Mouse (Mus musculus): ENCODE results near the gene Bbs2.

Gene Bbs2

GRCm38 (mm10) chr8:94110526-94111177, 11.9 kb upstream of the Bbs2 start:
- POLR2A ChIA-PET, result interaction anchor here (0.8 to 2.1 kb wide), 9 partner anchors 9 to 251 kb away, joined by 3 to 7 read pairs (median 3); partner anchors contain the start of gene Bbs2 (in 2 of the 4)

DNA sequence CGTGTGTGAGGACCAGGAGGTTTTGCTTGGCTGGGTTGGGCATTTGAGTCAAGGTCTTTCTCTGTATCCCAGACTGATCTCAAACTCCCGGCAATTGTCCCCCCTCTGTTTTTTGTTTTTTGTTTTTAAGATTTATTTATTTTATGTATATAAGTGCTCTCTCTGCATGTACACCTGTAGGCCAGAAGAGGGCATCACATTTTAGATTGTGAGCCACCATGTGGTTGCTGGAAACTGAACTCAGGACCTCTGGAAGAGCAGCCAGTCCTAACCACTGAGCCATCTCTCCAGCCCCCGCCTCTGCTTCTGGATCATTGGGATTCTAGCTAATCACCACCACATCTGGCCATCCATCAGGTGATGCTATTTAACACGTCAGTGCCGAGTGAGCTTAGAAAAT, 11.1 kb upstream of the Bbs2 start:
- CTCF ChIA-PET, result interaction anchor here (0.5 to 2.6 kb wide), 13 partner anchors 9 to 664 kb away, joined by 3 to 16 read pairs (median 4); partner anchors contain the start of gene Bbs2 (in 1 of the 4)
- POLR2A ChIA-PET, result interaction anchor here in 2 of 4 experiments (0.6 to 2.1 kb wide), 9 partner anchors 12 to 264 kb away, joined by 3 to 7 read pairs (median 4); partner anchors contain the start of genes Bbs2 (in 1 of the 2) and Mt2 (in 1 of the 2)

More at GRCm38 (mm10) chr8:94110526-94111177, 11.9 kb upstream of the Bbs2 start:
- CTCF ChIA-PET, result interaction anchor here (0.5 to 2.6 kb wide), 12 partner anchors 8 to 663 kb away, joined by 3 to 16 read pairs (median 4); partner anchors contain the start of gene Bbs2 (in 1 of the 4)

DNA sequence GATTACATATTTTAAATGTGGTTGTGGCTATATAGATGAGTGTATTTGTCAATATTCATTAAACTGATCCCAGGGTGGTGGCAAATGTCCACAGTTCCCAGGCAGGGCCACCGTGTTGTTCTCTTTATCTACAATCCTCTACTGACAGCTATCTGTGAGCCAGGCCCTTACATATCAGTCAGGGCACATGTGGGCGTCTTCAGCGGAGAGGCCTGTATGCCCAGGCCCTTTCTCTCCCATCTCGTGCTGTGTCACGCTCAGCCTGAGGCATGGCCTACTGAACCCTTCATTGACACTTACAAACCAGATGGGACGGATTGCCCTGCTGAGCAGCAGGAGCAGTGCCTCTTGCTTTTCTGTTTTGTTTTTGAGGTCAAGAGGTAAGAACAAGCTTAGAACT, 10.7 kb upstream of the Bbs2 start:
- POLR2A ChIA-PET, result interaction anchor here in 2 of 4 experiments (0.6 to 2.2 kb wide), 10 partner anchors 11 to 265 kb away, joined by 3 to 12 read pairs (median 4); partner anchors contain the start of genes Bbs2 (in 2 of the 2) and Mt2 (in 1 of the 2)
- CTCF ChIA-PET, result interaction anchor here in 3 of 4 experiments (0.7 to 2.6 kb wide), 10 partner anchors 11 to 96 kb away, joined by 3 to 16 read pairs (median 6); partner anchors contain the start of gene Bbs2 (in 1 of the 3)

GRCm38 (mm10) chr8:94107871-94108270, 9.1 kb upstream of the Bbs2 start:
- POLR2A ChIA-PET, result interaction anchor here in 2 of 4 experiments (0.9 to 2.2 kb wide), 5 partner anchors 9 to 279 kb away, joined by 3 to 12 read pairs (median 3); partner anchors contain the start of genes Bbs2 (in 1 of the 2), Mt2 (in 1 of the 2) and Nup93 (in 1 of the 2)
- CTCF ChIA-PET, result no interaction called here

- CTCF ChIA-PET, result interaction anchor here (0.6 to 1.9 kb wide), 12 partner anchors 9 to 120 kb away, joined by 3 to 12 read pairs (median 4); no protein-coding TSS in a partner anchor
- POLR2A ChIA-PET, result interaction anchor here in 3 of 4 experiments (0.8 to 1.4 kb wide), 8 partner anchors 9 to 89 kb away, joined by 3 to 4 read pairs (median 3); partner anchors contain the start of genes Mt1 (in 2 of the 3) and Mt2 (in 1 of the 3)
Observed at GRCm38 (mm10) chr8:94104146-94104545, 5.4 kb upstream of the Bbs2 start.

- CTCF ChIA-PET, result interaction anchor here (0.5 to 1.6 kb wide), 9 partner anchors 14 to 1709 kb away, joined by 3 to 9 read pairs (median 4); partner anchors contain the start of gene Nup93 (in 1 of the 4)
- POLR2A ChIA-PET, result interaction anchor here (0.5 to 4.3 kb wide), 52 partner anchors 9 to 600 kb away, joined by 3 to 43 read pairs (median 4); partner anchors contain the start of genes Nup93 (in 4 of the 4), Fam192a (in 2 of the 4), Mt2 (in 2 of the 4) and Rspry1 (in 2 of the 4)
Observed at GRCm38 (mm10) chr8:94098996-94099395, 268 bp upstream of the Bbs2 start.

- POLR2A ChIA-PET, result interaction anchor here in 2 of 4 experiments (1.0 to 3.7 kb wide), 5 partner anchors 31 to 120 kb away, joined by 3 to 16 read pairs (median 4); partner anchors contain the start of genes Mt2 (in 1 of the 2) and Nup93 (in 1 of the 2)
- CTCF ChIA-PET, result interaction anchor here in 3 of 4 experiments (0.7 to 1.3 kb wide), 3 partner anchors 92 to 111 kb away, joined by 3 to 4 read pairs (median 3); no protein-coding TSS in a partner anchor
Observed at GRCm38 (mm10) chr8:94094281-94094680, 4.4 kb downstream of the Bbs2 start.

DNA sequence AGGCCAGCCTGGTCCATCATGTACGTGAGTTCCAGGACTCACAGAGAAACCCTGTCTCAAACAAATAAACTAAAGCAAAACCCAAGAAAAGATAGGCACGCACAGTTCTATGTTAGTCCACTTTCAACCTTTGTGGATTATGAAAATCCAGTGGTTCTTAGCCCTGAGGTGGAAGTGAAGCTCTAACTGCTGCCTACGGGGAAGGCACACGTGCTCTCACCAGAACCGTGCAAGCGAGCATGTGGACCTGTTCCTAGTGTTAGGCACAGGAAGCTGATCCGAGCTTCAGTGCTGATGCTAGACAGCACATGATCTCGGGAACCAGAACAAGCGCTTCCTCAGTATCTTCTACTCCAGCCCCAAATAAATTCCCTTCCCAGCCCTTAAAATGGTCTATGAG, 5.9 kb downstream of the Bbs2 start:
- POLR2A ChIA-PET, result interaction anchor here in 2 of 4 experiments (0.5 to 3.7 kb wide), 7 partner anchors 22 to 121 kb away, joined by 3 to 16 read pairs (median 3); partner anchors contain the start of genes Mt2 (in 1 of the 2) and Nup93 (in 1 of the 2)

DNA sequence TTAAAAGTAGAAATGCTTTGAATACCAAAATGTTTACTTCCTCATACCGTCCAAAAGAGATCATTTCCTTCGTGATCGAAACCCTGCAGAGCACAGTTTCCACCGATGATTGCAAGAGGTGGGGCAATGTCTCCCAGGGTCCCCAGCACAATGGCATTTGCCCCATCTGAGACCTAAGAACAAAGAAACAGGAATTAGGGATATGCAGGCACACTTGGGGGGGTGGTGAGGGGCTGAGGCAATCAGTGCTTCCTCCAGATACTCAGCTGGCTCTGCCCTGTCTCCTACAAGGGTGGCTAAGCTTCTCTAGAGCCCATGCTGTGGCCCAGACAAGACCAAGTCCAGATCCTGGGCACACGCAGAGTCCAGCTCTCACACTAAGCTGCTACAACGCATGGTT, 9.0 kb downstream of the Bbs2 start:
- POLR2A ChIA-PET, result interaction anchor here in 1 of 4 experiments (0.7 to 1.8 kb wide), 8 partner anchors 9 to 113 kb away, joined by 3 to 5 read pairs (median 3); partner anchors contain the start of genes Bbs2, Mt1 and Mt2

More for the DNA sequence above, 5.9 kb downstream of the Bbs2 start:
- CTCF ChIA-PET, result interaction anchor here in 2 of 4 experiments (0.7 to 1.3 kb wide), 3 partner anchors 94 to 113 kb away, joined by 3 read pairs; no protein-coding TSS in a partner anchor

GRCm38 (mm10) chr8:94087964-94088363, 10.8 kb downstream of the Bbs2 start:
- POLR2A ChIA-PET, result interaction anchor here in 3 of 4 experiments (0.8 to 1.6 kb wide), 7 partner anchors 9 to 150 kb away, joined by 3 to 4 read pairs (median 3); partner anchors contain the start of gene Bbs2 (in 1 of the 3)
- CTCF ChIA-PET, result interaction anchor here in 2 of 4 experiments (0.6 to 1.6 kb wide), 3 partner anchors 31 to 318 kb away, joined by 3 to 4 read pairs (median 3); no protein-coding TSS in a partner anchor

More for the DNA sequence above, 9.0 kb downstream of the Bbs2 start:
- CTCF ChIA-PET, result interaction anchor here in 2 of 4 experiments (0.6 to 1.0 kb wide), 3 partner anchors 91 to 116 kb away, joined by 3 to 4 read pairs (median 3); no protein-coding TSS in a partner anchor

GRCm38 (mm10) chr8:94076461-94077192, 22.1 kb downstream of the Bbs2 start:
- ChIA-PET CTCF (no interaction called here), POLR2A (interaction anchor here in 1 of 4 experiments (1.1 kb wide), 1 partner anchor 96 kb away, joined by 6 read pairs; the partner anchor contains the start of gene Mt2)

GRCm38 (mm10) chr8:94068793-94069192, 29.9 kb downstream of the Bbs2 start:
- POLR2A ChIA-PET, result interaction anchor here in 2 of 4 experiments (0.7 to 2.6 kb wide), 14 partner anchors 9 to 117 kb away, joined by 3 to 8 read pairs (median 4); partner anchors contain the start of genes Mt1 (in 2 of the 2), Bbs2 (in 1 of the 2) and Mt2 (in 1 of the 2)
- CTCF ChIA-PET, result interaction anchor here in 2 of 4 experiments (0.5 to 1.1 kb wide), 4 partner anchors 131 to 1090 kb away, joined by 3 to 6 read pairs (median 3); no protein-coding TSS in a partner anchor

DNA sequence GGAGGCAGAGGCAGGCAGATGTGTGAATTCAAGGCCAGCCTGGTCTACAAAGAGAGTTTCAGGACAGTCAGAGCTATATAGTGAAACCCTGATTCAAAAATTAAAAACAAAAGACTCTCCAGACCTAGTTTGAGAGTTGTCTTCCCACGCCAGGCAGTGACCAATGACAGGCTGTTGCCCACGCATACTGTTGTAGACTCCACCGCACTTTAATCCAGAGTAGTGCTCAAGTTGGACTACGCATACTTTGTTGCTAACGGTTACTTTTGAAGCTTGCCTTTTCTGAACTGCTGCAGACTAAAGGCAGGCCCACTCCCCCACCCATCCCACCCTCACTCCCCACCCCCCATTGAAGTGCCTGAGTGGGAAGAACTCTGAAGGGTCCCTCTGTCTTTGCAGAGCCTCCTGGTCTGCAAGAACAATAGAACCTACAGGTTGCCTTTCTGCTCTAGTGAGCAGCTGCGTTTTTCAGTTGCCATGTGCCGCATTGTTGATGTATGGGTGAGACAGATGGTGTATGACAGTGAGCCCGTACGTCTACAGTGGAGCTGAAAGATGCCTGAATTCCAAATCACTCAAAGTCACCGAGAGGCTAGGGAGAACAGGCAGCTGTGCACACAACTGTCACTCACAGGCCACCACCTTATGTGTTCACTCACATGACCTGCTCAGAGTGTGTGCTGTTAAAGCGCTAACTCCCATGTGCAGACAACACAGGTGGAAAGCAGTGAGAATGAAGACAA, 32.4 kb downstream of the Bbs2 start:
- ChIA-PET CTCF (interaction anchor here in 2 of 4 experiments (0.8 to 1.2 kb wide), 2 partner anchors 9 kb away, joined by 3 read pairs; no protein-coding TSS in a partner anchor), POLR2A (interaction anchor here in 3 of 4 experiments (1.0 to 2.0 kb wide), 6 partner anchors 25 to 133 kb away, joined by 3 to 6 read pairs (median 4); partner anchors contain the start of gene Mt1 (in 2 of the 3))

GRCm38 (mm10) chr8:94057157-94057854, 41.4 kb downstream of the Bbs2 start:
- CTCF ChIA-PET, result interaction anchor here (0.5 to 1.6 kb wide), 16 partner anchors 9 to 912 kb away, joined by 3 to 5 read pairs (median 3); no protein-coding TSS in a partner anchor
- POLR2A ChIA-PET, result interaction anchor here in 3 of 4 experiments (0.5 to 1.6 kb wide), 7 partner anchors 11 to 118 kb away, joined by 3 to 4 read pairs (median 3); no protein-coding TSS in a partner anchor

DNA sequence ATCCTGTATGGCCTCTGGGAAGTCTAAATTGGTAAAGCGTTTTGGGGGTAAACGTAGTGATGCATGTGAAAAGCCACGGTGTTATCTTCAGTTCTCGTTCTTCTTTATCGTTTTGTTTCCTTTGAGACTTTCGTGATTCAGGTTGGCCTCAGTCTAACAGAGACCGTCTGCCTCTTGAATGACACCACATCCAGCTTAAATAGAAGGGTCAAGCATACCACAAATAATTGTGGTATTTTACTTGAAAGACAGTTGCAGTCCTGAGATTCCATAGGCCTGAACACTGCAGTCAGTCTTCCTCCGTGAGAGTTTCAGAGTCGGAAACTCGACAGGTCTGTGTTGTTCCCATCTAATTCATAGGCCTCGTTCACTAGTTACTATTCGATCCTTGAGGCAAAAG, 46.0 kb downstream of the Bbs2 start:
- CTCF ChIA-PET, result no interaction called here

GRCm38 (mm10) chr8:94047845-94048244, 50.9 kb downstream of the Bbs2 start:
- CTCF ChIA-PET, result no interaction called here
- POLR2A ChIA-PET, result interaction anchor here in 1 of 4 experiments (0.6 to 0.9 kb wide), 2 partner anchors 51 to 162 kb away, joined by 3 to 4 read pairs; partner anchors contain the start of gene Bbs2

More for the DNA sequence above, 46.0 kb downstream of the Bbs2 start:
- POLR2A ChIA-PET, result interaction anchor here in 1 of 4 experiments (1.6 kb wide), 1 partner anchor 15 kb away, joined by 4 read pairs; no protein-coding TSS in a partner anchor
